Mouse (Mus musculus): ENCODE measurements at regions not wholly inside any gene's neighbourhood (a gene's known extent, or its start where the extent isn't known, plus 50 kb on each side); places are given as distances from the start of the nearest gene placed in this dataset.

GRCm38 (mm10) chr15:68759948-68760347 lies 2259.2 kb upstream of the Lrrc6 start:
- no peak overlapping the region for H3K4me3 ChIP-seq (ENCODE audit: low read length)
- no peak overlapping the region for H3K27ac ChIP-seq
- H3K9ac ChIP-seq (replicated peaks; ENCODE audit: low read length): no peak overlapping the region
- DNase-seq (ENCODE audit: low spot score) (no peak), ATAC-seq (no peak)
- WGBS: 82% methylated on average over 1 of the region's 1 CpGs
- H3K36me3 ChIP-seq (ENCODE audit: insufficient read depth, low read length): no peaks in the 10 kb centered on the region
- TF ChIP-seq CTCF (IDR thresholded peaks at IDR 0.05; ENCODE audit: low read depth): no peak
- H3K27me3 ChIP-seq (ENCODE audit: insufficient read depth, low read length): no peaks in the 10 kb centered on the region
- no peaks in the 10 kb centered on the region for H3K4me1 ChIP-seq (ENCODE audit: insufficient read depth, low read length)
- H3K9me3 ChIP-seq (ENCODE audit: low read length): no peaks in the 10 kb centered on the region
- no peak overlapping the region for H3K4me2 ChIP-seq (ENCODE audit: low read depth, low read length)

GRCm38 (mm10) chr15:68755255-68755654 lies 2254.5 kb upstream of the Lrrc6 start:
- no peak overlapping the region for H3K4me2 ChIP-seq (ENCODE audit: low read depth, low read length)
- H3K9me3 ChIP-seq (ENCODE audit: low read length): no peaks in the 10 kb centered on the region
- H3K27me3 ChIP-seq (ENCODE audit: insufficient read depth, low read length): no peaks in the 10 kb centered on the region
- no peaks in the 10 kb centered on the region for H3K4me1 ChIP-seq (ENCODE audit: insufficient read depth, low read length)
- DNase-seq (ENCODE audit: low spot score) (no peak), ATAC-seq (no peak)
- no peak overlapping the region for H3K4me3 ChIP-seq (ENCODE audit: low read length)
- WGBS: 78% methylated on average over 1 of the region's 1 CpGs
- no peak overlapping the region for H3K27ac ChIP-seq
- H3K36me3 ChIP-seq (ENCODE audit: insufficient read depth, low read length): no peaks in the 10 kb centered on the region
- H3K9ac ChIP-seq (replicated peaks; ENCODE audit: low read length): no peak overlapping the region
- TF ChIP-seq CTCF (IDR thresholded peaks at IDR 0.05; ENCODE audit: low read depth): no peak

GRCm38 (mm10) chr15:68754834-68755233 lies 2254.1 kb upstream of the Lrrc6 start:
- H3K4me3 ChIP-seq (ENCODE audit: low read length): no peak overlapping the region
- H3K27me3 ChIP-seq (ENCODE audit: insufficient read depth, low read length): no peaks in the 10 kb centered on the region
- DNase-seq (ENCODE audit: low spot score): no peak
- no peak overlapping the region for H3K9ac ChIP-seq (replicated peaks; ENCODE audit: low read length)
- H3K27ac ChIP-seq: no peak overlapping the region
- 82% methylated on average over 4 of the region's 4 CpGs for WGBS
- no peak for TF ChIP-seq CTCF (IDR thresholded peaks at IDR 0.05; ENCODE audit: low read depth)
- H3K9me3 ChIP-seq (ENCODE audit: low read length): no peaks in the 10 kb centered on the region
- H3K36me3 ChIP-seq (ENCODE audit: insufficient read depth, low read length): no peaks in the 10 kb centered on the region
- ATAC-seq: no peak
- H3K4me2 ChIP-seq (ENCODE audit: low read depth, low read length): no peak overlapping the region
- H3K4me1 ChIP-seq (ENCODE audit: insufficient read depth, low read length): no peaks in the 10 kb centered on the region

GRCm38 (mm10) chr15:68739344-68739743 lies 2238.6 kb upstream of the Lrrc6 start:
- no peak overlapping the region for H3K9ac ChIP-seq (replicated peaks; ENCODE audit: low read length)
- H3K4me1 ChIP-seq (ENCODE audit: insufficient read depth, low read length): no peaks in the 10 kb centered on the region
- no peak for TF ChIP-seq CTCF (IDR thresholded peaks at IDR 0.05; ENCODE audit: low read depth)
- H3K4me3 ChIP-seq (ENCODE audit: low read length): no peak overlapping the region
- DNase-seq (ENCODE audit: low spot score) (no peak), ATAC-seq (no peak)
- WGBS: 80% methylated on average over 7 of the region's 7 CpGs
- H3K36me3 ChIP-seq (ENCODE audit: insufficient read depth, low read length): no peaks in the 10 kb centered on the region
- no peaks in the 10 kb centered on the region for H3K9me3 ChIP-seq (ENCODE audit: low read length)
- H3K27me3 ChIP-seq (ENCODE audit: insufficient read depth, low read length): no peaks in the 10 kb centered on the region
- no peak overlapping the region for H3K27ac ChIP-seq
- H3K4me2 ChIP-seq (ENCODE audit: low read depth, low read length): no peak overlapping the region

GRCm38 (mm10) chr15:68721250-68721649 lies 2220.5 kb upstream of the Lrrc6 start:
- Histone ChIP-seq H3K36me3 (ENCODE audit: insufficient read depth, low read length) (no peaks in the 10 kb centered on the region), H3K4me1 (ENCODE audit: insufficient read depth, low read length) (peaks cover 3% of the 10 kb centered on the region; the same call in 1 of the 2 replicates), H3K9ac (replicated peaks; ENCODE audit: low read length) (no peak overlapping the region), H3K4me2 (ENCODE audit: low read depth, low read length) (no peak overlapping the region), H3K9me3 (ENCODE audit: low read length) (no peaks in the 10 kb centered on the region), H3K4me3 (ENCODE audit: low read length) (no peak overlapping the region), H3K27ac (no peak overlapping the region), H3K27me3 (ENCODE audit: insufficient read depth, low read length) (no peaks in the 10 kb centered on the region)
- ATAC-seq (peak; percentile 79), DNase-seq (ENCODE audit: low spot score) (peak; percentile 70)
- 19% methylated on average over 5 of the region's 5 CpGs for WGBS
- no peak for TF ChIP-seq CTCF (IDR thresholded peaks at IDR 0.05; ENCODE audit: low read depth)

GRCm38 (mm10) chr15:68719486-68719885 lies 2218.8 kb upstream of the Lrrc6 start:
- no peak for TF ChIP-seq CTCF (IDR thresholded peaks at IDR 0.05; ENCODE audit: low read depth)
- DNase-seq (ENCODE audit: low spot score) (no peak), ATAC-seq (no peak)
- H3K9me3 ChIP-seq (ENCODE audit: low read length): no peaks in the 10 kb centered on the region
- no peaks in the 10 kb centered on the region for H3K27me3 ChIP-seq (ENCODE audit: insufficient read depth, low read length)
- no peak overlapping the region for H3K27ac ChIP-seq
- no peaks in the 10 kb centered on the region for H3K36me3 ChIP-seq (ENCODE audit: insufficient read depth, low read length)
- H3K9ac ChIP-seq (replicated peaks; ENCODE audit: low read length): no peak overlapping the region
- H3K4me2 ChIP-seq (ENCODE audit: low read depth, low read length): no peak overlapping the region
- H3K4me3 ChIP-seq (ENCODE audit: low read length): no peak overlapping the region
- H3K4me1 ChIP-seq (ENCODE audit: insufficient read depth, low read length): peaks cover 3% of the 10 kb centered on the region; the same call in 1 of the 2 replicates
- WGBS: 71% methylated on average over 12 of the region's 12 CpGs

- no peak overlapping the region for H3K9ac ChIP-seq (replicated peaks; ENCODE audit: low read length)
- 74% methylated on average over 4 of the region's 4 CpGs for WGBS
- H3K9me3 ChIP-seq (ENCODE audit: low read length): no peaks in the 10 kb centered on the region
- H3K36me3 ChIP-seq (ENCODE audit: insufficient read depth, low read length): no peaks in the 10 kb centered on the region
- no peak overlapping the region for H3K4me2 ChIP-seq (ENCODE audit: low read depth, low read length)
- H3K4me1 ChIP-seq (ENCODE audit: insufficient read depth, low read length): no peaks in the 10 kb centered on the region
- no peaks in the 10 kb centered on the region for H3K27me3 ChIP-seq (ENCODE audit: insufficient read depth, low read length)
- H3K27ac ChIP-seq: no peak overlapping the region
- ATAC-seq (no peak), DNase-seq (ENCODE audit: low spot score) (no peak)
- H3K4me3 ChIP-seq (ENCODE audit: low read length): no peak overlapping the region
- no peak for TF ChIP-seq CTCF (IDR thresholded peaks at IDR 0.05; ENCODE audit: low read depth)
Measured at GRCm38 (mm10) chr15:68714337-68714736, 2213.6 kb upstream of the Lrrc6 start.

Data from hindbrain, postnatal 0 days (tissue).